ENCODE assay signal across 11 mouse cellular contexts in the genomic region with DNA sequence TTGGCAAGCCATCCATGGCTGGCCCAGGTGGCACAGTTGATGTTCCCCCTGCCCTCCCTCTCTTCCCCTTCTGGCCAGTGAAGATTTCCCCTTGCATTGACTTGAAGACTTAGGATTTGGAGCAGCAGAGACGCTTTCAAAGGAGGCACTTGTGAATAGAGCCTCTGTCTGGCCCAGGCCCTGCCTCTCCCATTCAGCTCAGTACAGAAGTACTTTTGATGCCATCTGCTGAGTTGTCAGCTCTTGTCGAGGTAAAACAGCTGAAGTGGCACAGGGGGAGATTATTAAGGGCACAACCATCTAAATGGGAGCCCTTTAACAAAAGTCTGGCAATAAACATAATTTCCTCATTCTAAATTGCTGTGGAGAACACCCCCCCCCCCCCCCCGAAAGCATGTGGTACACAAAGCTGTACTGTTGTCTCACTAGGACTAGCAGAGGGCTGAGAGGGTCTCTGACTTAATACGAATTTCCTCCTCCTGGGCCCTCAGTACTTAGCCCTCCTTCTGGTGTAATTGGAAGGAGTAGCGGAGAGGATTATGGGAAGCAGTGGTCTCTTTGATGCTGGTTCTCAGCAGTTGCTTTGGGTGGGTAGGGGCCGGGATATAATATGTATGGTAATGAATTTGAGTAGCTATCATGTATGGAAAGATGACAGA. TPM values are rescaled to one million over a fixed set of nuclear protein-coding genes. Genes with fewer than 3 reads are reported as not detected.
DNase-seq lines count a peak whose midpoint lies in the region; ATAC-seq and TF ChIP-seq lines count a peak whose summit lies in the region.
"Had no signal": no experiment of that assay in that cellular context is flagged by ENCODE, and none has a peak within 500 bp of the region (broad histone marks: within the 10 kb centered on the region; RNA-seq: fewer than 3 reads in every experiment).

No protein-coding gene starts in this region.

- no peak for TF ChIP-seq POLR2A in kidney, adult 2 months (IDR thresholded peaks at IDR 0.05; ENCODE audit: low read depth, low read length)

- peak overlapping the region; percentile 28; the same call in 1 of the 2 replicates for H3K9ac ChIP-seq in heart, embryonic 12.5 days
- H3K9ac ChIP-seq in hindbrain, embryonic 11.5 days (ENCODE audit: low read depth, low read length): no peak overlapping the region; the same call in 1 of the 2 replicates
- H3K9ac ChIP-seq in midbrain, embryonic 12.5 days (replicated peaks): no peak overlapping the region

- WGBS in heart, embryonic 12.5 days: 53% methylated on average over 6 of the region's 6 CpGs
- WGBS in hindbrain, embryonic 11.5 days: 58% methylated on average over 6 of the region's 6 CpGs
- 32% methylated on average over 6 of the region's 6 CpGs for WGBS in midbrain, embryonic 12.5 days
- WGBS in kidney, adult 2 months: 73% methylated on average over 6 of the region's 6 CpGs

- ATAC-seq in heart, embryonic 12.5 days (ENCODE audit: insufficient number of reproducible peaks, low FRiP score): no peak
- ATAC-seq in hindbrain, embryonic 11.5 days (ENCODE audit: low FRiP score): peak; percentile 75
- ATAC-seq in midbrain, embryonic 12.5 days (ENCODE audit: low FRiP score, low read depth): peak; percentile 87

- no peak overlapping the region for H3K4me3 ChIP-seq in heart, embryonic 12.5 days
- H3K4me3 ChIP-seq in hindbrain, embryonic 11.5 days (ENCODE audit: low read depth, low read length): no peak overlapping the region
- H3K4me3 ChIP-seq in midbrain, embryonic 12.5 days: no peak overlapping the region
- H3K4me3 ChIP-seq in kidney, adult 2 months (ENCODE audit: insufficient read depth, low read depth, low read length): no peak overlapping the region
- H3K4me3 ChIP-seq: gastrocnemius, adult 2 months; myocyte had no signal

- H3K27me3 ChIP-seq in heart, embryonic 12.5 days (replicated peaks): no peaks in the 10 kb centered on the region
- no peaks in the 10 kb centered on the region for H3K27me3 ChIP-seq in hindbrain, embryonic 11.5 days (ENCODE audit: control insufficient read depth, insufficient read depth, low read length)
- no peaks in the 10 kb centered on the region for H3K27me3 ChIP-seq in midbrain, embryonic 12.5 days
- no peaks in the 10 kb centered on the region for H3K27me3 ChIP-seq in kidney, adult 2 months (replicated peaks; ENCODE audit: control insufficient read depth, insufficient read depth, low read length)

- H3K9me3 ChIP-seq in heart, embryonic 12.5 days (replicated peaks): no peaks in the 10 kb centered on the region
- no peaks in the 10 kb centered on the region for H3K9me3 ChIP-seq in hindbrain, embryonic 11.5 days (ENCODE audit: control insufficient read depth, low read length)
- H3K9me3 ChIP-seq in midbrain, embryonic 12.5 days: no peaks in the 10 kb centered on the region

- DNase-seq in heart, adult 8-10 months (ENCODE audit: low spot score): no peak
- DNase-seq in cerebellum, adult 9-11 months: peak; percentile 57
- peak; percentile 30 for DNase-seq in hindbrain, embryonic 11.5 days (ENCODE audit: low spot score)
- no peak for DNase-seq in kidney, adult 2 months
- no peak for DNase-seq in c-Kit-positive CD71-positive TER-119-positive erythroid progenitor cells, embryonic 14.5 days (ENCODE audit: low spot score)
- DNase-seq in urinary bladder, postnatal 10 days (ENCODE audit: low spot score): no peak
- DNase-seq: adrenal gland, postnatal 25 days; gastrocnemius, adult 2 months had no signal

- H3K36me3 ChIP-seq in heart, embryonic 12.5 days: no peaks in the 10 kb centered on the region
- H3K36me3 ChIP-seq in hindbrain, embryonic 11.5 days (ENCODE audit: control insufficient read depth, insufficient read depth, low read length): no peaks in the 10 kb centered on the region
- no peaks in the 10 kb centered on the region for H3K36me3 ChIP-seq in midbrain, embryonic 12.5 days
- no peaks in the 10 kb centered on the region for H3K36me3 ChIP-seq in kidney, adult 2 months (ENCODE audit: control insufficient read depth, insufficient read depth, low read length)

- no peak overlapping the region for H3K4me2 ChIP-seq in heart, embryonic 12.5 days
- H3K4me2 ChIP-seq in hindbrain, embryonic 11.5 days (replicated peaks; ENCODE audit: low read depth, low read length): no peak overlapping the region
- H3K4me2 ChIP-seq in midbrain, embryonic 12.5 days (replicated peaks): 0 out of 2 replicates have a peak overlapping the region, but pooled peaks have one; percentile 13

- H3K4me1 ChIP-seq in heart, embryonic 12.5 days (replicated peaks): peaks cover 86% of the 10 kb centered on the region
- H3K4me1 ChIP-seq in hindbrain, embryonic 11.5 days (replicated peaks; ENCODE audit: control insufficient read depth, insufficient read depth, low read length): peaks cover 32% of the 10 kb centered on the region
- peaks cover 91% of the 10 kb centered on the region for H3K4me1 ChIP-seq in midbrain, embryonic 12.5 days
- H3K4me1 ChIP-seq in kidney, adult 2 months (ENCODE audit: control insufficient read depth, insufficient read depth, low read length): peaks cover 16% of the 10 kb centered on the region

- no peak overlapping the region for H3K27ac ChIP-seq in heart, embryonic 12.5 days (ENCODE audit: poor library complexity, severe bottlenecking)
- peak overlapping the region; percentile 69 for H3K27ac ChIP-seq in hindbrain, embryonic 11.5 days (ENCODE audit: low read depth, low read length)
- H3K27ac ChIP-seq in midbrain, embryonic 12.5 days (replicated peaks): peak overlapping the region; percentile 85
- no peak overlapping the region for H3K27ac ChIP-seq in kidney, adult 2 months (ENCODE audit: insufficient read depth, low read depth, low read length)

- no peak for TF ChIP-seq CTCF in kidney, adult 2 months (conservative IDR thresholded peaks at IDR 0.05; ENCODE audit: insufficient read depth, insufficient read length, low read depth, low read length)

RNA-seq across cellular contexts. Expression of a gene that starts 47.1 kb away (rescaled TPM):
- 26.1 and 31.8 TPM in 2 replicates for polyA plus RNA-seq in heart, embryonic 12.5 days (2016; fragmentation: Nextera tagmentation; extraction: Ambion mirVana)
- total RNA-seq in heart, adult 8-10 months (2022): 100 to 1,000 TPM in 3 of 4 experiments, 10 to 100 TPM in 1; 98.5 to 135 (median 109) TPM
- polyA plus RNA-seq in hindbrain, embryonic 11.5 days (2014; fragmentation: Nextera tagmentation; extraction: Ambion mirVana): 42.3 and 68.2 TPM in 2 replicates
- 68.8 and 71.5 TPM in 2 replicates for polyA plus RNA-seq in midbrain, embryonic 12.5 days (2016; fragmentation: Nextera tagmentation; extraction: Ambion mirVana)
- polyA plus RNA-seq in kidney, adult 2 months (2012; rRNA removed): 28.3 and 29.2 TPM in 2 replicates

Comparison
In these comparisons a context has a peak if more than half of its experiments do, and no peak if none do; other contexts are left out.
1. H3K27ac ChIP-seq: peak in hindbrain, embryonic 11.5 days (single experiment) and midbrain, embryonic 12.5 days (single experiment); none in heart, embryonic 12.5 days (single experiment) and kidney, adult 2 months (single experiment).
2. DNase-seq: peak in cerebellum, adult 9-11 months (single experiment) and hindbrain, embryonic 11.5 days (single experiment); none in heart, adult 8-10 months (single experiment), kidney, adult 2 months (single experiment), c-Kit-positive CD71-positive TER-119-positive erythroid progenitor cells, embryonic 14.5 days (single experiment) and urinary bladder, postnatal 10 days (single experiment).